Mouse (Mus musculus) c-Kit-positive CD71-positive TER-119-negative erythroid progenitor cells, embryonic 14.5 days (primary cell): ENCODE results near the gene Gm49403.

Source experiments
- DNase-seq: peaks from one replicate; pipeline ENCODE4 v3.0.0-alpha.2; 2013; ENCODE audit warnings: low read depth

The Gm49403 gene

GRCm38 (mm10) chr19:8911810-8912209 is 28.1 kb downstream of the Gm49403 start:
- no peak for DNase-seq

GRCm38 (mm10) chr19:8914212-8914611 is 30.5 kb downstream of the Gm49403 start:
- DNase-seq: no peak

- DNase-seq: no peak
Observed at GRCm38 (mm10) chr19:8919000-8919399, 35.3 kb downstream of the Gm49403 start.

GRCm38 (mm10) chr19:8919684-8920072 is 35.9 kb downstream of the Gm49403 start:
- DNase-seq: no peak

- peak; percentile 85 for DNase-seq
Observed at GRCm38 (mm10) chr19:8920073-8920736, 36.5 kb downstream of the Gm49403 start, which contains the start of gene B3gat3. Gene B3gat3 (plus strand): TSS chr19:8920374.

- no peak for DNase-seq
Observed at GRCm38 (mm10) chr19:8920836-8921291, 37.1 kb downstream of the Gm49403 start.

- no peak for DNase-seq
Observed at GRCm38 (mm10) chr19:8921741-8922140, 38.0 kb downstream of the Gm49403 start.

- no peak for DNase-seq
Observed at GRCm38 (mm10) chr19:8926766-8927165, 43.0 kb downstream of the Gm49403 start.

- DNase-seq: no peak
Observed at GRCm38 (mm10) chr19:8927891-8928525, 44.3 kb downstream of the Gm49403 start.

- no peak for DNase-seq
Observed at GRCm38 (mm10) chr19:8928689-8929223, 45.0 kb downstream of the Gm49403 start.

GRCm38 (mm10) chr19:8929224-8930088 is 45.7 kb downstream of the Gm49403 start, which contains the start of the genes Rom1 and Eml3:
Gene Rom1 (minus strand): TSS chr19:8929356.
Gene Eml3 (plus strand): TSS chr19:8929552.
- peak; percentile 85 for DNase-seq

GRCm38 (mm10) chr19:8930117-8930516 is 46.4 kb downstream of the Gm49403 start:
- DNase-seq: no peak

- DNase-seq: no peak
Observed at GRCm38 (mm10) chr19:8930771-8931170, 47.0 kb downstream of the Gm49403 start.

GRCm38 (mm10) chr19:8936736-8937135 is 53.0 kb downstream of the Gm49403 start:
- DNase-seq: no peak
